Mouse (Mus musculus): ENCODE measurements at regions not wholly inside any gene's neighbourhood (a gene's known extent, or its start where the extent isn't known, plus 50 kb on each side); places are given as distances from the start of the nearest gene placed in this dataset.

GRCm38 (mm10) chr1:57612931-57613804 lies 160.8 kb upstream of the Spats2l start:
- no peak for TF ChIP-seq CTCF (IDR thresholded peaks at IDR 0.05; ENCODE audit: low read depth)
- no peak for TF ChIP-seq EP300 (IDR thresholded peaks at IDR 0.05; ENCODE audit: low read depth)
- Histone ChIP-seq H3K9ac (replicated peaks) (no peak overlapping the region), H3K36me3 (replicated peaks; ENCODE audit: insufficient read depth, low read length) (no peaks in the 10 kb centered on the region), H3K4me2 (ENCODE audit: low read depth, low read length) (peak overlapping the region; percentile 38; the same call in 1 of the 2 replicates), H3K4me3 (ENCODE audit: low read depth, low read length) (no peak overlapping the region), H3K27me3 (ENCODE audit: insufficient read depth, low read length) (no peaks in the 10 kb centered on the region), H3K27ac (ENCODE audit: low read depth) (no peak overlapping the region), H3K4me1 (ENCODE audit: insufficient read depth) (no peaks in the 10 kb centered on the region), H3K9me3 (ENCODE audit: low read length) (no peaks in the 10 kb centered on the region)
- no peak for ATAC-seq
- no peak for DNase-seq
- WGBS (ENCODE audit: insufficient replicate concordance) = 32% methylated on average over 17 of the region's 17 CpGs

- no peaks in the 10 kb centered on the region for H3K36me3 ChIP-seq (replicated peaks; ENCODE audit: insufficient read depth, low read length)
- TF ChIP-seq EP300 (IDR thresholded peaks at IDR 0.05; ENCODE audit: low read depth) (no peak), CTCF (IDR thresholded peaks at IDR 0.05; ENCODE audit: low read depth) (no peak)
- H3K9me3 ChIP-seq (ENCODE audit: low read length) = no peaks in the 10 kb centered on the region
- no peaks in the 10 kb centered on the region for H3K4me1 ChIP-seq (ENCODE audit: insufficient read depth)
- no peak overlapping the region for H3K27ac ChIP-seq (ENCODE audit: low read depth)
- no peak overlapping the region for H3K4me3 ChIP-seq (ENCODE audit: low read depth, low read length)
- no peaks in the 10 kb centered on the region for H3K27me3 ChIP-seq (ENCODE audit: insufficient read depth, low read length)
- ATAC-seq = no peak
- H3K4me2 ChIP-seq (ENCODE audit: low read depth, low read length) = no peak overlapping the region
- no peak for DNase-seq
- H3K9ac ChIP-seq (replicated peaks) = no peak overlapping the region
These were observed 158.8 kb upstream of the Spats2l start for GRCm38 (mm10) chr1:57615155-57615554.

GRCm38 (mm10) chr1:57617316-57617715 lies 156.6 kb upstream of the Spats2l start:
- H3K27me3 ChIP-seq (ENCODE audit: insufficient read depth, low read length) = no peaks in the 10 kb centered on the region
- WGBS (ENCODE audit: insufficient replicate concordance) = 70% methylated on average over 3 of the region's 3 CpGs

GRCm38 (mm10) chr1:57622561-57622960 lies 151.4 kb upstream of the Spats2l start:
- no peaks in the 10 kb centered on the region for H3K4me1 ChIP-seq (ENCODE audit: insufficient read depth)
- WGBS (ENCODE audit: insufficient replicate concordance) = 79% methylated on average over 9 of the region's 9 CpGs
- H3K27ac ChIP-seq (ENCODE audit: low read depth) = no peak overlapping the region
- DNase-seq = no peak
- ATAC-seq = no peak
- H3K4me2 ChIP-seq (ENCODE audit: low read depth, low read length) = no peak overlapping the region
- H3K4me3 ChIP-seq (ENCODE audit: low read depth, low read length) = no peak overlapping the region
- H3K27me3 ChIP-seq (ENCODE audit: insufficient read depth, low read length) = no peaks in the 10 kb centered on the region
- no peak for TF ChIP-seq CTCF (IDR thresholded peaks at IDR 0.05; ENCODE audit: low read depth)
- TF ChIP-seq EP300 (IDR thresholded peaks at IDR 0.05; ENCODE audit: low read depth) = no peak
- no peaks in the 10 kb centered on the region for H3K9me3 ChIP-seq (ENCODE audit: low read length)
- H3K36me3 ChIP-seq (replicated peaks; ENCODE audit: insufficient read depth, low read length) = no peaks in the 10 kb centered on the region
- no peak overlapping the region for H3K9ac ChIP-seq (replicated peaks)

More at GRCm38 (mm10) chr1:57617316-57617715, 156.6 kb upstream of the Spats2l start:
- Histone ChIP-seq H3K9ac (replicated peaks) (no peak overlapping the region), H3K36me3 (replicated peaks; ENCODE audit: insufficient read depth, low read length) (no peaks in the 10 kb centered on the region), H3K4me1 (ENCODE audit: insufficient read depth) (no peaks in the 10 kb centered on the region), H3K4me2 (ENCODE audit: low read depth, low read length) (no peak overlapping the region), H3K27ac (ENCODE audit: low read depth) (no peak overlapping the region), H3K9me3 (ENCODE audit: low read length) (no peaks in the 10 kb centered on the region), H3K4me3 (ENCODE audit: low read depth, low read length) (no peak overlapping the region)
- DNase-seq (no peak), ATAC-seq (no peak)
- no peak for TF ChIP-seq CTCF (IDR thresholded peaks at IDR 0.05; ENCODE audit: low read depth)
- TF ChIP-seq EP300 (IDR thresholded peaks at IDR 0.05; ENCODE audit: low read depth) = no peak

GRCm38 (mm10) chr1:57633986-57634385 lies 140.0 kb upstream of the Spats2l start:
- TF ChIP-seq EP300 (IDR thresholded peaks at IDR 0.05; ENCODE audit: low read depth) (no peak), CTCF (IDR thresholded peaks at IDR 0.05; ENCODE audit: low read depth) (no peak)
- WGBS (ENCODE audit: insufficient replicate concordance) = 56% methylated on average over 1 of the region's 1 CpGs
- no peak for ATAC-seq

GRCm38 (mm10) chr1:57642131-57642530 lies 131.8 kb upstream of the Spats2l start:
- ATAC-seq (no peak), DNase-seq (no peak)
- Histone ChIP-seq H3K9ac (replicated peaks) (no peak overlapping the region), H3K27ac (ENCODE audit: low read depth) (no peak overlapping the region), H3K4me2 (ENCODE audit: low read depth, low read length) (no peak overlapping the region), H3K9me3 (ENCODE audit: low read length) (no peaks in the 10 kb centered on the region), H3K36me3 (replicated peaks; ENCODE audit: insufficient read depth, low read length) (no peaks in the 10 kb centered on the region), H3K4me3 (ENCODE audit: low read depth, low read length) (no peak overlapping the region), H3K4me1 (ENCODE audit: insufficient read depth) (no peaks in the 10 kb centered on the region), H3K27me3 (ENCODE audit: insufficient read depth, low read length) (no peaks in the 10 kb centered on the region)
- no peak for TF ChIP-seq EP300 (IDR thresholded peaks at IDR 0.05; ENCODE audit: low read depth)
- no peak for TF ChIP-seq CTCF (IDR thresholded peaks at IDR 0.05; ENCODE audit: low read depth)
- 72% methylated on average over 5 of the region's 5 CpGs for WGBS (ENCODE audit: insufficient replicate concordance)

More at GRCm38 (mm10) chr1:57633986-57634385, 140.0 kb upstream of the Spats2l start:
- H3K9ac ChIP-seq (replicated peaks) = no peak overlapping the region
- H3K4me3 ChIP-seq (ENCODE audit: low read depth, low read length) = no peak overlapping the region
- H3K4me1 ChIP-seq (ENCODE audit: insufficient read depth) = no peaks in the 10 kb centered on the region
- DNase-seq = no peak
- no peaks in the 10 kb centered on the region for H3K9me3 ChIP-seq (ENCODE audit: low read length)
- no peaks in the 10 kb centered on the region for H3K36me3 ChIP-seq (replicated peaks; ENCODE audit: insufficient read depth, low read length)
- H3K27me3 ChIP-seq (ENCODE audit: insufficient read depth, low read length) = no peaks in the 10 kb centered on the region
- H3K27ac ChIP-seq (ENCODE audit: low read depth) = no peak overlapping the region
- H3K4me2 ChIP-seq (ENCODE audit: low read depth, low read length) = no peak overlapping the region
